Mouse (Mus musculus) thymus, adult 2 months (tissue): ENCODE measurements around the gene Map3k20.

Experiments
- CTCF ChIP-seq: fragments of 200-500 bp; IDR thresholded peaks from 2 replicates; pipeline ENCODE4 v1.5.1; 2012; ENCODE audit warnings: mild to moderate bottlenecking, control low read depth, low read length, moderate library complexity, borderline replicate concordance; ENCODE audit not compliant: control insufficient read depth, poor library complexity, insufficient read depth; ENCODE audit errors: extremely low read depth
- POLR2A ChIP-seq: fragments of 200-500 bp; IDR thresholded peaks from 2 replicates; pipeline ENCODE4 v1.6.1; 2012; ENCODE audit warnings: mild to moderate bottlenecking, low read length, control low read depth, moderate library complexity; ENCODE audit not compliant: control insufficient read depth, poor library complexity, insufficient read depth; ENCODE audit errors: extremely low read depth

- TF ChIP-seq POLR2A (no peak), CTCF (no peak)
These were observed 78.0 kb downstream of the Map3k20 start for GRCm38 (mm10) chr2:72363449-72363848.
